Mouse (Mus musculus) midbrain, embryonic 10.5 days (tissue): ENCODE results near the gene Loxl4. TPM values are rescaled to one million over a fixed set of nuclear protein-coding genes. Genes with fewer than 3 reads are reported as not detected.

Experiments
- DNase-seq: peaks from one replicate; pipeline ENCODE4 v3.0.0-alpha.2; 2017; ENCODE audit warnings: low spot score
- H3K27ac ChIP-seq: fragments of 300-500 bp; sonication (generic); replicated peaks from 2 replicates; pipeline ENCODE4 v1.5.1; 2016; ENCODE audit warnings: mild to moderate bottlenecking
- H3K27me3 ChIP-seq: fragments of 300-500 bp; sonication (generic); 2 replicates; pipeline ENCODE4 v1.6.1; 2016; ENCODE audit warnings: low read depth, mild to moderate bottlenecking; ENCODE audit not compliant: poor library complexity, severe bottlenecking
- H3K36me3 ChIP-seq: fragments of 300-500 bp; sonication (generic); 2 replicates; pipeline ENCODE4 v1.6.1; 2016; ENCODE audit warnings: mild to moderate bottlenecking, moderate library complexity
- H3K4me1 ChIP-seq: fragments of 300-500 bp; sonication (generic); 2 replicates; pipeline ENCODE4 v1.6.1; 2016
- H3K4me3 ChIP-seq: fragments of 300-500 bp; sonication (generic); 2 replicates; pipeline ENCODE4 v1.5.1; 2016; ENCODE audit warnings: mild to moderate bottlenecking, moderate library complexity
- H3K9me3 ChIP-seq: fragments of 300-500 bp; sonication (generic); replicated peaks from 2 replicates; pipeline ENCODE4 v1.6.1; 2016; ENCODE audit warnings: mild to moderate bottlenecking
- WGBS: fragments of 180-500 bp; shearing (Covaris S2); methylation state at CpG from one replicate; pipeline ENCODE4 v1.1.7; 2016; 5-methylcytosine and 5-hydroxymethylcytosine counted together
- polyA plus RNA-seq: library from polyadenylated mRNA; unstranded; fragments of >200 nt; fragmentation: Nextera tagmentation; extraction: Ambion mirVana; gene quantifications from 2 replicates; pipeline ENCODE4 v1.2.1, GENCODE M21; 2016

The Loxl4 gene
- polyA plus RNA-seq, 1 experiment from 2014 or later = 0.25 TPM

DNA sequence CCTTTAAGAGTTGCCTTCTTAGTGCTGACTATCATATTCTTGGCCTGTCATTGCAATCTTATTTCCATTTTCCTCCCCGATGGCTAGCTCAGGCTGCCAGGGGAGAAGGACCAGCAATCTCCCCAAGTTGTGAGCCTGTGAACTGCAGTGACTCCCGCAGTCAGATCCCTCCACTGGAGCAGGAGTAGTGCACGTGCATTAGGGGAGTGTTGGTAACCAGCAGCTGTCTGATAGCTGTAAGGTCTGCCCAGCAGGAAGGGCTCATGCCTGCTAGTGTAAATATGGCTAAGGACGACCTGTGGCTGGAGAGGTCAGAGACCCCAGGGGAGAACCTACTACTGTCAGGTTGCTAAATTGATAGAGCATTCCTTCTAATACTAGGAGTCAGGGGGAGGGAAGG is 31.9 kb downstream of the Loxl4 start:
- Histone ChIP-seq H3K27me3 (no peaks in the 10 kb centered on the region), H3K4me1 (no peaks in the 10 kb centered on the region), H3K36me3 (peaks cover 26% of the 10 kb centered on the region), H3K9me3 (no peaks in the 10 kb centered on the region), H3K4me3 (no peak overlapping the region), H3K27ac (no peak overlapping the region)
- no peak for DNase-seq
- 56% methylated on average over 4 of the region's 4 CpGs for WGBS

- WGBS = 90% methylated on average over 4 of the region's 4 CpGs
- H3K27ac ChIP-seq = no peak overlapping the region
- no peaks in the 10 kb centered on the region for H3K9me3 ChIP-seq
- H3K27me3 ChIP-seq = no peaks in the 10 kb centered on the region
- H3K4me1 ChIP-seq = no peaks in the 10 kb centered on the region
- peaks cover 10% of the 10 kb centered on the region for H3K36me3 ChIP-seq
- no peak for DNase-seq
- H3K4me3 ChIP-seq = no peak overlapping the region
These were observed 34.0 kb downstream of the Loxl4 start for GRCm38 (mm10) chr19:42578631-42579030.

- Histone ChIP-seq H3K27ac (no peak overlapping the region), H3K4me1 (no peaks in the 10 kb centered on the region), H3K9me3 (no peaks in the 10 kb centered on the region), H3K27me3 (no peaks in the 10 kb centered on the region), H3K4me3 (no peak overlapping the region), H3K36me3 (no peaks in the 10 kb centered on the region)
- DNase-seq = no peak
- WGBS = 71% methylated on average over 1 of the region's 1 CpGs
These were observed 35.8 kb downstream of the Loxl4 start for GRCm38 (mm10) chr19:42576856-42577255.

DNA sequence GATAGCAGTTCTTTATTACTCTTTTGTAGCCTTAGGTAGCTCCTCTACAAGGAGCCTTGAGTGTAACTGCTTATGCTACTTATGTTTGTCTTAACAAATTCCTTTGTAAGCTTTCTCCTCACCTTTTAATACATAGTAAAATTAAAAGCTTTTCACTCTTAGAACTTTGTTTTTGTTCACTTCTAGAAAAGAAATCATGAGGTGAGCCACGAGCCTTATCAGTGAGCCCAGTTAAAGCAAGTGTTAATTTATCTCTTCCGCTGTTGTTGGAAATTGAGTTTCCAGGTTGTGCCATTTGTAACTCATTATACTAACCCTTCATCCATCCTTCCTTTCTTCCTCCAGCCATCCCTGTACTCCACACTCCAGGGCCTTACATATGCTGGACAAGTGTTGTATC is 37.3 kb downstream of the Loxl4 start:
- H3K36me3 ChIP-seq = no peaks in the 10 kb centered on the region
- no peak overlapping the region for H3K4me3 ChIP-seq
- no peaks in the 10 kb centered on the region for H3K27me3 ChIP-seq
- DNase-seq = no peak
- no peak overlapping the region for H3K27ac ChIP-seq
- no peaks in the 10 kb centered on the region for H3K9me3 ChIP-seq
- WGBS = 89% methylated on average over 2 of the region's 2 CpGs
- H3K4me1 ChIP-seq = peaks cover 11% of the 10 kb centered on the region; the same call in 1 of the 2 replicates

GRCm38 (mm10) chr19:42571291-42571690 is 41.3 kb downstream of the Loxl4 start:
- Histone ChIP-seq H3K27me3 (no peaks in the 10 kb centered on the region), H3K36me3 (peaks cover 10% of the 10 kb centered on the region; the same call in 1 of the 2 replicates), H3K27ac (no peak overlapping the region), H3K9me3 (no peaks in the 10 kb centered on the region), H3K4me1 (peaks cover 11% of the 10 kb centered on the region; the same call in 1 of the 2 replicates), H3K4me3 (no peak overlapping the region)
- WGBS = 82% methylated on average over 4 of the region's 4 CpGs
- DNase-seq = no peak

- no peak overlapping the region for H3K27ac ChIP-seq
- 75% methylated on average over 2 of the region's 2 CpGs for WGBS
- no peaks in the 10 kb centered on the region for H3K9me3 ChIP-seq
- H3K4me1 ChIP-seq = peaks cover 11% of the 10 kb centered on the region; the same call in 1 of the 2 replicates
- no peak for DNase-seq
- no peaks in the 10 kb centered on the region for H3K27me3 ChIP-seq
- H3K36me3 ChIP-seq = peaks cover 17% of the 10 kb centered on the region; the same call in 1 of the 2 replicates
- no peak overlapping the region for H3K4me3 ChIP-seq
These were observed 43.5 kb downstream of the Loxl4 start for GRCm38 (mm10) chr19:42569076-42569475.

DNA sequence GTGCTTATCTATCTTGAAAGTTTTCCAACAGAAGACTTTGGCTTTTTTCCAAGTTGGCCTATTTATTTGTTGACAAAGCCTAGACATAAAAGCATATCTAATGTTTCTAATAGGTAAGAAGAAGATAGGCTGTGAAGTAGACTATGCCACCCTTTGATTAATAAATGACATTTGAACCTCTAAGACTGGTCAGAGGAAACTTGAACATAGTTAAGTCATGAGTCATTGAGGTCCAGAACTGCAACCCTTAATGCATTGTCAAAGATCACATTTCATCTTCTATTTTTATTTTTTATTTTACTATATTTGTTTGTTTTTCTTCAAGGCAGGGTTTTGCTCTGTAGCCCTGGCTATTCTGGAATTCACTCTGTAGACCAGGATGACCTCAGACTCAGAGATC is 45.6 kb downstream of the Loxl4 start:
- Histone ChIP-seq H3K4me1 (peaks cover 11% of the 10 kb centered on the region; the same call in 1 of the 2 replicates), H3K27me3 (no peaks in the 10 kb centered on the region), H3K4me3 (no peak overlapping the region), H3K9me3 (no peaks in the 10 kb centered on the region), H3K36me3 (peaks cover 34% of the 10 kb centered on the region), H3K27ac (no peak overlapping the region)
- DNase-seq = no peak

GRCm38 (mm10) chr19:42566283-42567019 is 46.2 kb downstream of the Loxl4 start:
- DNase-seq = no peak
- H3K4me1 ChIP-seq = peaks cover 11% of the 10 kb centered on the region; the same call in 1 of the 2 replicates
- no peaks in the 10 kb centered on the region for H3K9me3 ChIP-seq
- H3K4me3 ChIP-seq = no peak overlapping the region
- WGBS = 96% methylated on average over 4 of the region's 4 CpGs
- H3K36me3 ChIP-seq = peaks cover 34% of the 10 kb centered on the region
- H3K27me3 ChIP-seq = no peaks in the 10 kb centered on the region
- H3K27ac ChIP-seq = no peak overlapping the region

DNA sequence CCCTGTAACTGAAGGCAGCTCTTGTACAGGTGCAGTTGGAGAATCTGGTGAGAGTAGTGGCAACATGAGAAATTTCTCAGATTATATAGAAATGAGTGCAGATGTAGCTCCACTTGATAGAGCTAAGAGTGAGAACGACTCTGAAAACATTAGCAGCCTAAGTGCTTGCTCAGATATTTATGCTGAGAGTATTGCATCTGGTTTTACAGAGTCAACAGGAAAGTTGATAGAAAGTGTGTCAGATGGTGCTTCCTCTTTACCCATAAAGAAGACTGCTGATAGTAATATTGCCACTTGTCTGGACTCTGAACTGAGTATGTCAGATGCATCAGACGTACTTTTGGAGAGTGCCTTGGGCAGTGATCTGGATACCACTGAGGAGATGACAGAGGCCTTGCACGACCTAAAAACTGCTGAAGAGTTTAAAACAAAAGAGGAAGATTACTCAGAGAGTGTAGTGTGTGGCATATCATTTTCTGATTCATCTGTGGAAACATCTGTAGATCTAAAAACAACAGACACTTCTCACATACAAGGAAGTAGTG is 48.8 kb downstream of the Loxl4 start:
- 87% methylated on average over 3 of the region's 3 CpGs for WGBS
- H3K4me3 ChIP-seq = no peak overlapping the region
- H3K9me3 ChIP-seq = no peaks in the 10 kb centered on the region
- no peaks in the 10 kb centered on the region for H3K4me1 ChIP-seq
- no peak for DNase-seq
- no peaks in the 10 kb centered on the region for H3K27me3 ChIP-seq
- no peak overlapping the region for H3K27ac ChIP-seq
- peaks cover 34% of the 10 kb centered on the region for H3K36me3 ChIP-seq

GRCm38 (mm10) chr19:42562981-42563380 is 49.6 kb downstream of the Loxl4 start:
- WGBS = 97% methylated on average over 3 of the region's 3 CpGs
- no peak for DNase-seq

DNA sequence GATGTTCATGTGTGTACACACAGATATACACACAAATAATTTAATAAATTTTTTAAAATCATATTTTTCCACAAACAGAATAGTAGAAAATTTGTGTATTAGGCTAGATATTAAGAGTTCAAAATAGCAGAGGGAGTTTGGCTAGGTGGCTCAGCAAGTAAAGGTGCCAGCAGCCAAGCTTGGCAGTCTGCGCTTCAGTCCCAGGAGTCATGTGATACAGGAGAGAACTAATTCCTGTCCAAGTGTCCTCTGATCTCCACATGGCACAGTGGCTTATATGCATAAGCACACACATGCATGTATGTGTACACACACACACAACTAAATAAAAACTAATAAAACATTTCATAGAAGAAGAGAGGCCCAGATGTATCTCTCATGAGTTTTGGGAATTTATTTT is 50.6 kb downstream of the Loxl4 start:
- no peak overlapping the region for H3K27ac ChIP-seq
- no peaks in the 10 kb centered on the region for H3K9me3 ChIP-seq
- no peaks in the 10 kb centered on the region for H3K4me1 ChIP-seq
- no peak for DNase-seq
- 98% methylated on average over 1 of the region's 1 CpGs for WGBS
- H3K36me3 ChIP-seq = peaks cover 29% of the 10 kb centered on the region
- no peaks in the 10 kb centered on the region for H3K27me3 ChIP-seq
- no peak overlapping the region for H3K4me3 ChIP-seq

More at GRCm38 (mm10) chr19:42562981-42563380, 49.6 kb downstream of the Loxl4 start:
- Histone ChIP-seq H3K4me1 (no peaks in the 10 kb centered on the region), H3K27me3 (no peaks in the 10 kb centered on the region), H3K4me3 (no peak overlapping the region), H3K36me3 (peaks cover 34% of the 10 kb centered on the region), H3K27ac (no peak overlapping the region), H3K9me3 (no peaks in the 10 kb centered on the region)

DNA sequence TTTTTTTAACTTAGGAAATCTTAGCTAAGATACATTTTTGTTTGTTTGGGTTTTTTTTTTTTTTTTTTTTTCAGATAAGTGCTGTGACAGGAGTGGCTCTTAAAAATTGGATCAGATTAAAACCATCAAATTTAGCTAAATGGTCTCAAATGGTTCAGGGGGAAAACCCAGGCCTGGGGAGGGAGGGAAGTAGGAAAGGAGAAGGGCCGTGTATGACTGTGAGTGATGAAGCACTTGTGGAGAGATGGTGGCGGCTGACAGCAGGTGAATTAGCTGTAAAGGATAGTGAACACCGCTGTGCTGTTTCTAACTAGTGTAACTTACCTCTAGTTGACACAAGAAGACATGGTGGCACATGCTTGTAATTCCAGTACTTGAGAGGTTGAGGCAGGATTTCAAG is 53.9 kb downstream of the Loxl4 start:
- Histone ChIP-seq H3K27ac (no peak overlapping the region), H3K4me1 (no peaks in the 10 kb centered on the region), H3K9me3 (no peaks in the 10 kb centered on the region), H3K4me3 (no peak overlapping the region), H3K27me3 (no peaks in the 10 kb centered on the region), H3K36me3 (peaks cover 13% of the 10 kb centered on the region)
- no peak for DNase-seq
- 87% methylated on average over 3 of the region's 3 CpGs for WGBS
